Mouse (Mus musculus) liver, adult 2 months (tissue): ENCODE measurements around the gene 4932438H23Rik.

ENCODE experiments used
- CTCF ChIP-seq: fragments of 200-500 bp; IDR thresholded peaks from 2 replicates; pipeline ENCODE4 v1.5.1; 2011; ENCODE audit warnings: low read depth, low read length, control low read depth
- POLR2A ChIP-seq: fragments of 200-500 bp; IDR thresholded peaks from 2 replicates; pipeline ENCODE4 v1.6.1; 2011; ENCODE audit warnings: low read length, control low read depth; ENCODE audit not compliant: insufficient read depth; ENCODE audit errors: extremely low read depth

GRCm38 (mm10) chr16:91057741-91058140 is 37.2 kb downstream of the 4932438H23Rik start:
- TF ChIP-seq POLR2A (no peak), CTCF (no peak)
